Mouse (Mus musculus) liver, adult 2 months (tissue): Measurements from ENCODE around the gene Clmp.

ENCODE experiments used
- CTCF ChIP-seq: fragments of 200-500 bp; IDR thresholded peaks from 2 replicates; pipeline ENCODE4 v1.5.1; 2011; ENCODE audit warnings: low read depth, low read length, control low read depth
- POLR2A ChIP-seq: fragments of 200-500 bp; IDR thresholded peaks from 2 replicates; pipeline ENCODE4 v1.6.1; 2011; ENCODE audit warnings: low read length, control low read depth; ENCODE audit not compliant: insufficient read depth; ENCODE audit errors: extremely low read depth

- TF ChIP-seq POLR2A, result no peak
- no peak for TF ChIP-seq CTCF
Observed at GRCm38 (mm10) chr9:40723311-40723772, 37.6 kb downstream of the Clmp start.
